20 mouse cellular contexts compared by ENCODE assay signal in genomic region chr7:65104207-65105096, GRCm38 (mm10). TPM values are rescaled to one million over a fixed set of nuclear protein-coding genes. Genes with fewer than 3 reads are reported as not detected.
A peak's percentile ranks its signal among the peaks of the same experiment; 100 is the strongest.
DNase-seq lines count a peak whose midpoint lies in the region; ATAC-seq and TF ChIP-seq lines count a peak whose summit lies in the region.
"Had no signal": no experiment of that assay in that cellular context is flagged by ENCODE, and none has a peak within 500 bp of the region (broad histone marks: within the 10 kb centered on the region; RNA-seq: fewer than 3 reads in every experiment).

No protein-coding gene starts in this region.

- H3K4me2 ChIP-seq in forebrain, embryonic 15.5 days (replicated peaks), result no peak overlapping the region
- no peak overlapping the region for H3K4me2 ChIP-seq in forebrain, embryonic 11.5 days (ENCODE audit: low read depth, low read length, severe bottlenecking)
- no peak overlapping the region for H3K4me2 ChIP-seq in limb, embryonic 14.5 days (replicated peaks; ENCODE audit: low read depth, low read length, severe bottlenecking)
- H3K4me2 ChIP-seq: heart, embryonic 12.5 days; hindbrain, embryonic 14.5 days; lung, embryonic 15.5 days; midbrain, embryonic 11.5 days had no signal

- H3K9me3 ChIP-seq in forebrain, embryonic 15.5 days, result no peaks in the 10 kb centered on the region
- H3K9me3 ChIP-seq in forebrain, embryonic 11.5 days (ENCODE audit: control insufficient read depth, low read length), result no peaks in the 10 kb centered on the region
- H3K9me3 ChIP-seq in limb, embryonic 14.5 days (ENCODE audit: control insufficient read depth, low read length), result no peaks in the 10 kb centered on the region
- H3K9me3 ChIP-seq: heart, embryonic 12.5 days; lung, embryonic 15.5 days had no signal

- H3K4me3 ChIP-seq in forebrain, embryonic 15.5 days, result no peak overlapping the region
- H3K4me3 ChIP-seq in forebrain, embryonic 11.5 days (ENCODE audit: low read depth, low read length), result no peak overlapping the region
- no peak overlapping the region for H3K4me3 ChIP-seq in limb, embryonic 14.5 days (replicated peaks; ENCODE audit: low read length)
- H3K4me3 ChIP-seq: heart, embryonic 12.5 days; lung, embryonic 15.5 days had no signal

- no peaks in the 10 kb centered on the region for H3K27me3 ChIP-seq in forebrain, embryonic 15.5 days
- no peaks in the 10 kb centered on the region for H3K27me3 ChIP-seq in forebrain, embryonic 11.5 days (ENCODE audit: control insufficient read depth, insufficient read depth, low read length)
- no peaks in the 10 kb centered on the region for H3K27me3 ChIP-seq in limb, embryonic 14.5 days (ENCODE audit: control insufficient read depth, insufficient read depth, low read length)
- H3K27me3 ChIP-seq: heart, embryonic 12.5 days; lung, embryonic 15.5 days; Patski had no signal

- no peak for TF ChIP-seq POLR2A in limb, embryonic 14.5 days (IDR thresholded peaks at IDR 0.05; ENCODE audit: borderline replicate concordance, extremely low read depth, insufficient read depth, insufficient read length)

- peak; percentile 8 for DNase-seq in cerebellum, adult 11 months
- no peak for DNase-seq in cerebellum, adult 8-10 months
- no peak for DNase-seq in forebrain, embryonic 11.5 days (ENCODE audit: low spot score)
- DNase-seq in cerebellum, postnatal 25 days, result peak; percentile 33 to 42
- DNase-seq in limb, embryonic 14.5 days (ENCODE audit: low spot score), result peak; percentile 15
- DNase-seq in thymus, postnatal 10 days (ENCODE audit: low spot score in 2 of 2), result no peak
- DNase-seq in ovary, postnatal 36 days (ENCODE audit: low spot score), result no peak
- DNase-seq: adrenal gland, postnatal 10 days; heart, adult 11 months; heart, postnatal 14 days; lung, postnatal 4 days; thymus, adult 2 months had no signal

- ATAC-seq in forebrain, embryonic 15.5 days (replicated peaks), result peak; percentile 41; the same call in 1 of the 2 replicates
- ATAC-seq in forebrain, embryonic 11.5 days (replicated peaks; ENCODE audit: low FRiP score), result no peak
- no peak for ATAC-seq in limb, embryonic 14.5 days (ENCODE audit: low FRiP score, low read depth)
- ATAC-seq: intestine, embryonic 16.5 days; Patski had no signal

- 74% methylated on average over 17 of the region's 17 CpGs for WGBS in forebrain, embryonic 15.5 days
- 88% methylated on average over 17 of the region's 17 CpGs for WGBS in forebrain, embryonic 11.5 days
- 73% methylated on average over 17 of the region's 17 CpGs for whole genome bisulfite sequencing in limb, embryonic 14.5 days

- peaks cover 7% of the 10 kb centered on the region; the same call in 1 of the 2 replicates for H3K4me1 ChIP-seq in forebrain, embryonic 15.5 days
- H3K4me1 ChIP-seq in forebrain, embryonic 11.5 days (replicated peaks; ENCODE audit: control insufficient read depth, insufficient read depth, low read length), result no peaks in the 10 kb centered on the region
- 0 out of 2 replicates have a peak, but pooled peaks cover 4% of the 10 kb centered on the region for H3K4me1 ChIP-seq in limb, embryonic 14.5 days (ENCODE audit: control insufficient read depth, insufficient read depth, low read length)
- H3K4me1 ChIP-seq: lung, embryonic 15.5 days had no signal

- peak overlapping the region; percentile 3 for H3K27ac ChIP-seq in forebrain, embryonic 15.5 days (replicated peaks)
- no peak overlapping the region for H3K27ac ChIP-seq in forebrain, embryonic 11.5 days (ENCODE audit: low read depth, low read length)
- H3K27ac ChIP-seq in limb, embryonic 14.5 days (replicated peaks; ENCODE audit: low read depth, low read length), result peak overlapping the region; percentile 45
- H3K27ac ChIP-seq: hindbrain, embryonic 14.5 days; liver, embryonic 14.5 days; lung, embryonic 15.5 days had no signal

- no peak overlapping the region for H3K9ac ChIP-seq in forebrain, embryonic 15.5 days (replicated peaks)
- H3K9ac ChIP-seq in forebrain, embryonic 11.5 days (ENCODE audit: low read length), result no peak overlapping the region
- H3K9ac ChIP-seq in limb, embryonic 14.5 days (ENCODE audit: low read depth, low read length, severe bottlenecking), result no peak overlapping the region
- H3K9ac ChIP-seq: heart, embryonic 12.5 days; hindbrain, embryonic 14.5 days; liver, embryonic 14.5 days; lung, embryonic 15.5 days had no signal

- H3K36me3 ChIP-seq in forebrain, embryonic 15.5 days, result no peaks in the 10 kb centered on the region
- H3K36me3 ChIP-seq in forebrain, embryonic 11.5 days (ENCODE audit: control insufficient read depth, insufficient read depth, low read length), result no peaks in the 10 kb centered on the region
- no peaks in the 10 kb centered on the region for H3K36me3 ChIP-seq in limb, embryonic 14.5 days (ENCODE audit: control insufficient read depth, insufficient read depth, low read length)
- H3K36me3 ChIP-seq: heart, embryonic 12.5 days; lung, embryonic 15.5 days had no signal

RNA-seq across cellular contexts. Expression of gene Fam189a1, which starts 51.9 kb away (rescaled TPM):
- 5.0 and 6.4 TPM in 2 replicates for polyA plus RNA-seq in forebrain, embryonic 15.5 days (2015; fragmentation: Nextera tagmentation; extraction: Ambion mirVana)
- 2.7 and 4.0 TPM in 2 replicates for polyA plus RNA-seq in forebrain, embryonic 11.5 days (2014; fragmentation: Nextera tagmentation; extraction: Ambion mirVana)
- polyA plus RNA-seq in limb, embryonic 14.5 days (2012; rRNA removed), result 15.1 and 28.9 TPM in 2 replicates
- polyA plus RNA-seq in limb, embryonic 14.5 days (2014; fragmentation: Nextera tagmentation; extraction: Ambion mirVana), result 7.4 and 9.4 TPM in 2 replicates

Comparison
In these comparisons a context has a peak if more than half of its experiments do, and no peak if none do; other contexts are left out.
1. DNase-seq: peak in cerebellum, adult 11 months (single experiment), cerebellum, postnatal 25 days (2 of 2) and limb, embryonic 14.5 days (single experiment); none in cerebellum, adult 8-10 months (single experiment), forebrain, embryonic 11.5 days (single experiment), thymus, postnatal 10 days (0 of 2) and ovary, postnatal 36 days (single experiment).